Mouse (Mus musculus) cortical plate, adult 2 months (tissue): ENCODE results near the gene Lyrm2.

ENCODE experiments used
- CTCF ChIP-seq: fragments of 200-500 bp; IDR thresholded peaks from 2 replicates; pipeline ENCODE4 v1.5.1; 2011; ENCODE audit warnings: mild to moderate bottlenecking, control low read depth, low read length; ENCODE audit not compliant: insufficient read depth; ENCODE audit errors: extremely low read depth
- POLR2A ChIP-seq: fragments of 200-500 bp; IDR thresholded peaks from 2 replicates; pipeline ENCODE4 v1.6.1; 2011; ENCODE audit warnings: mild to moderate bottlenecking, low read length, control low read depth; ENCODE audit not compliant: insufficient read depth; ENCODE audit errors: extremely low read depth

DNA sequence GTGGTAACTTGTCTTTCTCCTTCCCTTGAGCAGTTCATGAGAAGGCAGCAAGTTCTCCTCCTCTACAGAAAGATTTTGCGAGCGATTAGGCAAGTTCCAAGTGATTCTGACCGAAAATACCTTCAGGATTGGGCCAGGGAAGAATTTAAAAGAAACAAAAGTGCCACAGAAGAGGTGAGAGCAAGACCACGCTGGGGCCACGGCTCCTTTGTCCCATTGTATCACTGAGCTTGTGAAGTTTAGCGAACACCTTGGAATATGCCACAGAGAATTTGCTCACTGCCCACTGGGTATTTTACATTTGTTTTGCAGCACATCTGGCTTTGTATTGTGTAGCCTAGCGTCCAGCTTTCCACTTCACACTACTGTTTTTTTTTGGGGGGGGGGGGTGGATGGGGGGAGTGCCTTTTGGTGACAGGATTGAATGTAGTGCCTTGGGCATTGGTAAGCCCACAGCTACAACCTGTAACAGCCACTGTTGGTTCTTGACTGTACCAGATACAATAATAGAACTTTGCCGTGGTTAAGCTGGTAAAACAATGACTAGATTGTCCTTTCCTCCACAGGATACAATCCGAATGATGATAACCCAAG, 621 bp downstream of the Lyrm2 start:
- TF ChIP-seq POLR2A = no peak
- no peak for TF ChIP-seq CTCF
